ENCODE assay signal across 16 mouse cellular contexts in the genomic region with DNA sequence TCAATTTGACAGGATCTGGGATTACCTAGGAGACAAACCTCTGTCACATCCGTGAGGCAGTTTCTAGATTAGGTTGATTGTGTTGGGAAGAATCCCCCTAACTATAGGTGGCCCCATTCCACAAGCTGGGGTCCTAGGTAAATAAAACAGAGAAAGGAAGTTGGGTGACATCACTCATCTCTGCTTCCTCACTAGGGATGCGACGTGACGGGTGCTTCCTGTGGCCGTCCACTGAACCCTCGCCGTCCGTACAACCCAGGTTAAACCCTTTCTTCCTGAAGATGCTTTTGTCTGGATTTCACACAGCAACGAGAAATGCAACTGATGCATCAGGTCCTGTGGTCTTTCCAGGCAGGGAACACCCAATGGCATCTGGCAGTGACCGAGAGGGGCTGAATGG. TPM values are rescaled to one million over a fixed set of nuclear protein-coding genes. Genes with fewer than 3 reads are reported as not detected.
DNase-seq lines count a peak whose midpoint lies in the region.
"Had no signal": no experiment of that assay in that cellular context is flagged by ENCODE, and none has a peak within 500 bp of the region (broad histone marks: within the 10 kb centered on the region; RNA-seq: fewer than 3 reads in every experiment).

No protein-coding gene starts in this region.

- peak; percentile 8 for DNase-seq in adrenal gland, postnatal 14 days
- DNase-seq in adrenal gland, postnatal 25 days: no peak
- peak; percentile 32 for DNase-seq in lung, postnatal 10 days
- no peak for DNase-seq in lung, adult 18-20 months
- peak; percentile 33 for DNase-seq in kidney, adult 18-20 months
- DNase-seq in kidney, postnatal 14 days: peak; percentile 54
- DNase-seq in left cerebral cortex, adult 18-20 months (ENCODE audit: low spot score in 2 of 2): no peak
- no peak for DNase-seq in testis, postnatal 14 days (ENCODE audit: low spot score)
- DNase-seq: adrenal gland, adult 2 months; cerebellum, adult 18-20 months; heart, adult 11 months; heart, postnatal 36 days; thymus, postnatal 4 days had no signal

RNA-seq across cellular contexts. Expression of a gene that starts 16.5 kb away (rescaled TPM):
- total RNA-seq in adrenal gland, postnatal 14 days (2021): 0.96 and 1.3 TPM in 2 replicates
- 1.6 and 2.1 TPM in 2 replicates for total RNA-seq in adrenal gland, postnatal 25 days (2021)
- total RNA-seq in left cerebral cortex, adult 18-20 months (2021): 10 to 100 TPM in 1 of 2 experiments, 1 to 10 TPM in 1; 7.8 to 10.3 TPM
- total RNA-seq: common myeloid progenitor, adult 5-6 weeks; liver, adult 2 months; MEL had no signal

RNA-seq across cellular contexts. Expression of a gene that starts 40.9 kb away (rescaled TPM):
- total RNA-seq in adrenal gland, postnatal 14 days (2021): 2,863 and 3,093 TPM in 2 replicates
- total RNA-seq in adrenal gland, postnatal 25 days (2021): 6,596 and 7,089 TPM in 2 replicates
- 1 to 10 TPM; 1.8 to 2.7 TPM for total RNA-seq in left cerebral cortex, adult 18-20 months (2021)
- total RNA-seq: common myeloid progenitor, adult 5-6 weeks; liver, adult 2 months; MEL had no signal

Comparison
In these comparisons a context has a peak if more than half of its experiments do, and no peak if none do; other contexts are left out.
1. DNase-seq: peak in adrenal gland, postnatal 14 days (single experiment), lung, postnatal 10 days (single experiment), kidney, adult 18-20 months (single experiment) and kidney, postnatal 14 days (single experiment); none in adrenal gland, postnatal 25 days (single experiment), lung, adult 18-20 months (0 of 2), left cerebral cortex, adult 18-20 months (0 of 2) and testis, postnatal 14 days (single experiment).
2. RNA of a gene that starts 40.9 kb away (total RNA-seq): 6,596 to 7,089 TPM in adrenal gland, postnatal 25 days and 2,863 to 3,093 TPM in adrenal gland, postnatal 14 days; 1.8 to 2.7 TPM in left cerebral cortex, adult 18-20 months; every median in the first group is over 100 times any median in the second.